Mouse (Mus musculus) ES-Bruce4 (cell line): ENCODE measurements around the gene Klf9. TPM values are rescaled to one million over a fixed set of nuclear protein-coding genes. Genes with fewer than 3 reads are reported as not detected.

Experiments
- H3K27ac ChIP-seq: 2 replicates; pipeline ENCODE4 v1.5.1; 2012; ENCODE audit warnings: low read length, inconsistent platforms; ENCODE audit not compliant: insufficient read depth
- H3K27me3 ChIP-seq: 2 replicates; pipeline ENCODE4 v1.6.1; 2012; ENCODE audit warnings: mild to moderate bottlenecking, low read length, inconsistent platforms; ENCODE audit not compliant: control insufficient read depth, poor library complexity, insufficient read depth, severe bottlenecking
- H3K36me3 ChIP-seq: 2 replicates; pipeline ENCODE4 v1.6.1; 2012; ENCODE audit warnings: inconsistent platforms, mild to moderate bottlenecking, low read length, moderate library complexity; ENCODE audit not compliant: control insufficient read depth, poor library complexity, insufficient read depth, severe bottlenecking
- H3K4me1 ChIP-seq: one replicate; pipeline ENCODE4 v1.8.1; 2011; ENCODE audit warnings: low read length; ENCODE audit not compliant: control insufficient read depth, insufficient read depth
- H3K4me3 ChIP-seq: 2 replicates; pipeline ENCODE4 v1.5.1; 2011; ENCODE audit warnings: low read depth, mild to moderate bottlenecking, low read length
- H3K9ac ChIP-seq: 2 replicates; pipeline ENCODE4 v1.6.1; 2012; ENCODE audit warnings: low read depth, mild to moderate bottlenecking, inconsistent platforms; ENCODE audit not compliant: poor library complexity, severe bottlenecking
- H3K9me3 ChIP-seq: replicated peaks from 2 replicates; pipeline ENCODE4 v1.6.1; 2012; ENCODE audit warnings: mild to moderate bottlenecking, low read length, inconsistent platforms; ENCODE audit not compliant: control insufficient read depth, poor library complexity, insufficient read depth, severe bottlenecking
- CTCF ChIP-seq: IDR thresholded peaks from one replicate; pipeline ENCODE4 v1.8.1; 2011; ENCODE audit warnings: low read depth, low read length
- EP300 ChIP-seq: IDR thresholded peaks from 2 replicates; pipeline ENCODE4 v1.6.1; 2011; ENCODE audit warnings: low read depth, low read length; ENCODE audit not compliant: insufficient read depth
- POLR2A ChIP-seq: IDR thresholded peaks from one replicate; pipeline ENCODE4 v1.8.1; 2011; ENCODE audit warnings: low read length; ENCODE audit not compliant: insufficient read depth
- polyA plus RNA-seq: library from polyadenylated mRNA; stranded (reverse); fragments of >200 nt; gene quantifications from 2 replicates; pipeline ENCODE4 v1.2.4, GENCODE M21; 2011; ENCODE audit warnings: low read depth; ENCODE audit not compliant: missing spikeins, insufficient read depth, insufficient read length

The Klf9 gene
- polyA plus RNA-seq, 1 experiment, result 77.1 TPM

GRCm38 (mm10) chr19:23188986-23189385, 48.0 kb downstream of the Klf9 start:
- Histone ChIP-seq H3K9me3 (no peaks in the 10 kb centered on the region), H3K4me1 (peaks cover 2% of the 10 kb centered on the region), H3K36me3 (no peaks in the 10 kb centered on the region), H3K4me3 (no peak overlapping the region), H3K27me3 (no peaks in the 10 kb centered on the region), H3K9ac (no peak overlapping the region), H3K27ac (no peak overlapping the region)
- TF ChIP-seq EP300 (no peak), CTCF (no peak), POLR2A (no peak)

GRCm38 (mm10) chr19:23189744-23190143, 48.7 kb downstream of the Klf9 start:
- no peak overlapping the region for H3K9ac ChIP-seq
- H3K9me3 ChIP-seq, result no peaks in the 10 kb centered on the region
- H3K4me3 ChIP-seq, result no peak overlapping the region

GRCm38 (mm10) chr19:23191486-23191885, 50.5 kb downstream of the Klf9 start:
- Histone ChIP-seq H3K27me3 (no peaks in the 10 kb centered on the region), H3K36me3 (no peaks in the 10 kb centered on the region), H3K9me3 (no peaks in the 10 kb centered on the region), H3K4me3 (no peak overlapping the region), H3K9ac (no peak overlapping the region), H3K27ac (no peak overlapping the region), H3K4me1 (peaks cover 2% of the 10 kb centered on the region)
- no peak for TF ChIP-seq POLR2A
- no peak for TF ChIP-seq EP300
- TF ChIP-seq CTCF, result no peak

More at GRCm38 (mm10) chr19:23189744-23190143, 48.7 kb downstream of the Klf9 start:
- H3K27ac ChIP-seq, result no peak overlapping the region
- TF ChIP-seq EP300, result no peak
- TF ChIP-seq POLR2A, result no peak
- TF ChIP-seq CTCF, result no peak
- H3K4me1 ChIP-seq, result peaks cover 2% of the 10 kb centered on the region
- no peaks in the 10 kb centered on the region for H3K27me3 ChIP-seq
- no peaks in the 10 kb centered on the region for H3K36me3 ChIP-seq

GRCm38 (mm10) chr19:23193076-23193475, 52.0 kb downstream of the Klf9 start:
- H3K27ac ChIP-seq, result no peak overlapping the region
- H3K4me1 ChIP-seq, result no peaks in the 10 kb centered on the region
- no peaks in the 10 kb centered on the region for H3K9me3 ChIP-seq
- H3K36me3 ChIP-seq, result no peaks in the 10 kb centered on the region
- H3K27me3 ChIP-seq, result no peaks in the 10 kb centered on the region
- no peak overlapping the region for H3K9ac ChIP-seq
- TF ChIP-seq EP300 (no peak), POLR2A (no peak), CTCF (no peak)
- H3K4me3 ChIP-seq, result no peak overlapping the region

- H3K27me3 ChIP-seq, result no peaks in the 10 kb centered on the region
- H3K4me1 ChIP-seq, result no peaks in the 10 kb centered on the region
- H3K4me3 ChIP-seq, result no peak overlapping the region
- peaks cover 7% of the 10 kb centered on the region for H3K9me3 ChIP-seq
- no peaks in the 10 kb centered on the region for H3K36me3 ChIP-seq
- no peak overlapping the region for H3K9ac ChIP-seq
- TF ChIP-seq CTCF, result no peak
- TF ChIP-seq EP300, result no peak
- TF ChIP-seq POLR2A, result no peak
- H3K27ac ChIP-seq, result no peak overlapping the region
Measured at GRCm38 (mm10) chr19:23202106-23202505, 61.1 kb downstream of the Klf9 start.

GRCm38 (mm10) chr19:23203505-23204053, 62.6 kb downstream of the Klf9 start:
- Histone ChIP-seq H3K27me3 (no peaks in the 10 kb centered on the region), H3K4me1 (no peaks in the 10 kb centered on the region), H3K9me3 (peaks cover 7% of the 10 kb centered on the region), H3K27ac (no peak overlapping the region), H3K36me3 (peaks cover under 1% of the 10 kb centered on the region), H3K4me3 (no peak overlapping the region), H3K9ac (no peak overlapping the region)
- no peak for TF ChIP-seq POLR2A
- no peak for TF ChIP-seq EP300
- TF ChIP-seq CTCF, result no peak

GRCm38 (mm10) chr19:23211325-23211724, 70.3 kb downstream of the Klf9 start:
- Histone ChIP-seq H3K4me1 (no peaks in the 10 kb centered on the region), H3K27me3 (no peaks in the 10 kb centered on the region), H3K36me3 (peaks cover 23% of the 10 kb centered on the region), H3K9me3 (no peaks in the 10 kb centered on the region), H3K27ac (no peak overlapping the region), H3K4me3 (no peak overlapping the region), H3K9ac (no peak overlapping the region)
- no peak for TF ChIP-seq EP300
- no peak for TF ChIP-seq CTCF
- TF ChIP-seq POLR2A, result no peak
